Comparison of ENCODE assay signal across 8 mouse cellular contexts in genomic region chr6:112210238-112210950, GRCm38 (mm10).
DNase-seq lines count a peak whose midpoint lies in the region; ATAC-seq lines count a peak whose summit lies in the region.

No protein-coding gene starts in this region.

- 22% methylated on average over 8 of the region's 8 CpGs for WGBS in embryonic facial prominence, embryonic 15.5 days
- WGBS in heart, embryonic 14.5 days: 49% methylated on average over 8 of the region's 8 CpGs
- 17% methylated on average over 8 of the region's 8 CpGs for WGBS in kidney, embryonic 16.5 days
- WGBS in stomach, embryonic 16.5 days: 13% methylated on average over 8 of the region's 8 CpGs

- ATAC-seq in embryonic facial prominence, embryonic 15.5 days (ENCODE audit: insufficient number of reproducible peaks, low FRiP score, low TSS enrichment, low read depth): peak; percentile 89
- peak; percentile 87 for ATAC-seq in heart, embryonic 14.5 days (ENCODE audit: insufficient number of reproducible peaks, insufficient read depth, low FRiP score, low read depth)
- peak; percentile 96 for ATAC-seq in kidney, embryonic 16.5 days (ENCODE audit: low FRiP score, low TSS enrichment)
- ATAC-seq in stomach, embryonic 16.5 days (ENCODE audit: insufficient read depth, low FRiP score): peak; percentile 95

- H3K4me3 ChIP-seq in embryonic facial prominence, embryonic 15.5 days (replicated peaks): no peak overlapping the region
- H3K4me3 ChIP-seq in heart, embryonic 14.5 days (ENCODE audit: control insufficient read depth in 1 of 2, insufficient read depth in 1 of 2, low read depth in 1 of 2, low read length in 2 of 2): no peak overlapping the region
- no peak overlapping the region for H3K4me3 ChIP-seq in kidney, embryonic 16.5 days (ENCODE audit: low read length)
- H3K4me3 ChIP-seq in stomach, embryonic 16.5 days (replicated peaks; ENCODE audit: low read length): no peak overlapping the region

- H3K36me3 ChIP-seq in embryonic facial prominence, embryonic 15.5 days: no peaks in the 10 kb centered on the region
- H3K36me3 ChIP-seq in heart, embryonic 14.5 days (ENCODE audit: control insufficient read depth, insufficient read depth, low read length): no peaks in the 10 kb centered on the region
- H3K36me3 ChIP-seq in kidney, embryonic 16.5 days (ENCODE audit: insufficient read depth, low read length): no peaks in the 10 kb centered on the region
- H3K36me3 ChIP-seq in stomach, embryonic 16.5 days (ENCODE audit: control insufficient read depth, insufficient read depth, low read length): no peaks in the 10 kb centered on the region

- H3K27ac ChIP-seq in embryonic facial prominence, embryonic 15.5 days (replicated peaks): peak overlapping the region; percentile 72
- peak overlapping the region; percentile 73 to 74 for H3K27ac ChIP-seq in heart, embryonic 14.5 days (replicated peaks in 1 of 2; ENCODE audit: control insufficient read depth in 1 of 2, insufficient read depth in 1 of 2, low read depth in 2 of 2, low read length in 2 of 2)
- peak overlapping the region; percentile 83 for H3K27ac ChIP-seq in kidney, embryonic 16.5 days (ENCODE audit: low read length)
- no peak overlapping the region for H3K27ac ChIP-seq in stomach, embryonic 16.5 days (ENCODE audit: low read length)

- peaks cover 11% of the 10 kb centered on the region for H3K4me1 ChIP-seq in embryonic facial prominence, embryonic 15.5 days
- H3K4me1 ChIP-seq in heart, embryonic 14.5 days (ENCODE audit: control insufficient read depth in 2 of 2, insufficient read depth in 2 of 2, low read length in 2 of 2): peaks cover 6 to 11% of the 10 kb centered on the region in 2 experiments; a peak in 1 of 4 replicates
- peaks cover 11% of the 10 kb centered on the region for H3K4me1 ChIP-seq in kidney, embryonic 16.5 days (ENCODE audit: insufficient read depth, low read length)
- H3K4me1 ChIP-seq in stomach, embryonic 16.5 days (ENCODE audit: control insufficient read depth, insufficient read depth, low read length): peaks cover 10% of the 10 kb centered on the region; the same call in 1 of the 2 replicates

- no peak overlapping the region for H3K4me2 ChIP-seq in embryonic facial prominence, embryonic 15.5 days (replicated peaks)
- no peak overlapping the region for H3K4me2 ChIP-seq in heart, embryonic 14.5 days (ENCODE audit: low read length)
- H3K4me2 ChIP-seq in kidney, embryonic 16.5 days (replicated peaks; ENCODE audit: low read depth, low read length): no peak overlapping the region
- no peak overlapping the region for H3K4me2 ChIP-seq in stomach, embryonic 16.5 days (ENCODE audit: low read depth, low read length)

- H3K9me3 ChIP-seq in embryonic facial prominence, embryonic 15.5 days (replicated peaks): no peaks in the 10 kb centered on the region
- no peaks in the 10 kb centered on the region for H3K9me3 ChIP-seq in heart, embryonic 14.5 days (ENCODE audit: control insufficient read depth, low read length)
- no peaks in the 10 kb centered on the region for H3K9me3 ChIP-seq in kidney, embryonic 16.5 days (ENCODE audit: low read length)
- H3K9me3 ChIP-seq in stomach, embryonic 16.5 days (replicated peaks; ENCODE audit: control insufficient read depth, low read length): no peaks in the 10 kb centered on the region

- peak; percentile 35 to 70 for DNase-seq in layer of hippocampus, postnatal 14 days (ENCODE audit: low spot score in 2 of 2)
- no peak for DNase-seq in layer of hippocampus, adult 9-10 months (ENCODE audit: low spot score)
- DNase-seq in lung, postnatal 10 days: peak; percentile 91
- no peak for DNase-seq in cerebellum, adult 9-10 months

- H3K27me3 ChIP-seq in embryonic facial prominence, embryonic 15.5 days: no peaks in the 10 kb centered on the region
- no peaks in the 10 kb centered on the region for H3K27me3 ChIP-seq in heart, embryonic 14.5 days (ENCODE audit: control insufficient read depth, insufficient read depth, low read length)
- no peaks in the 10 kb centered on the region for H3K27me3 ChIP-seq in kidney, embryonic 16.5 days (ENCODE audit: insufficient read depth, low read length)
- no peaks in the 10 kb centered on the region for H3K27me3 ChIP-seq in stomach, embryonic 16.5 days (ENCODE audit: control insufficient read depth, insufficient read depth, low read length)

- H3K9ac ChIP-seq in embryonic facial prominence, embryonic 15.5 days: no peak overlapping the region
- H3K9ac ChIP-seq in heart, embryonic 14.5 days (ENCODE audit: low read length): no peak overlapping the region
- no peak overlapping the region for H3K9ac ChIP-seq in kidney, embryonic 16.5 days (replicated peaks; ENCODE audit: low read length)
- H3K9ac ChIP-seq in stomach, embryonic 16.5 days (ENCODE audit: low read length): no peak overlapping the region

Comparison
In these comparisons a context has a peak if more than half of its experiments do, and no peak if none do; other contexts are left out.
1. DNase-seq: peak in layer of hippocampus, postnatal 14 days (2 of 2) and lung, postnatal 10 days (single experiment); none in layer of hippocampus, adult 9-10 months (single experiment) and cerebellum, adult 9-10 months (single experiment).
2. Peak in every context shown above with its lines, with median percentiles within 50 percentile points of each other: ATAC-seq.